Mouse (Mus musculus) liver, adult (tissue): ENCODE data around the gene Slc46a2.

ENCODE experiments used
- GATA4 ChIP-seq: IDR thresholded peaks from 2 replicates; pipeline ENCODE4 v1.6.1; 2014; ENCODE audit warnings: mild to moderate bottlenecking, low read length; ENCODE audit not compliant: insufficient replicate concordance

The Slc46a2 gene

GRCm38 (mm10) chr4:59897814-59898520, 16.9 kb downstream of the Slc46a2 start:
- no peak for TF ChIP-seq GATA4

GRCm38 (mm10) chr4:59896000-59896399, 18.9 kb downstream of the Slc46a2 start:
- no peak for TF ChIP-seq GATA4

- no peak for TF ChIP-seq GATA4
Measured at GRCm38 (mm10) chr4:59894977-59895575, 19.8 kb downstream of the Slc46a2 start.

DNA sequence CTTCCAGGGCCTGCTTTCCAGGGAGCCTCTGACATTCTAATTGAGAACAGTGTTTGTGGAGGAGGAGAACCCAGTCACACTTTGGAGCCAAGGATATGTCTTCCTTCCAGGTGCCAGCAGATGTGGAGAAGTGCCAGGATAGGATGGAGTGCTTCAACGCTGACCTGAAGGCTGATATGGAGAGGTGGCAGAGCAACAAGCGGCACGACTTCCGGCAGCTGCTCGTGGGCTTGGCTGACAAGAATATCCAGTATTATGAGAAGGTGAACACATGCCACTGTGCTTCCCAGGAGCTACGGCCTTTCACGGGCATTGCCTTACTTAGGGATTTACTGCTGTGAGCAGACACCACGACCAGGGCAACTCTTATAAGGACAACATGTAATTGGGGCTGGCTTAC, 20.4 kb downstream of the Slc46a2 start:
- no peak for TF ChIP-seq GATA4

DNA sequence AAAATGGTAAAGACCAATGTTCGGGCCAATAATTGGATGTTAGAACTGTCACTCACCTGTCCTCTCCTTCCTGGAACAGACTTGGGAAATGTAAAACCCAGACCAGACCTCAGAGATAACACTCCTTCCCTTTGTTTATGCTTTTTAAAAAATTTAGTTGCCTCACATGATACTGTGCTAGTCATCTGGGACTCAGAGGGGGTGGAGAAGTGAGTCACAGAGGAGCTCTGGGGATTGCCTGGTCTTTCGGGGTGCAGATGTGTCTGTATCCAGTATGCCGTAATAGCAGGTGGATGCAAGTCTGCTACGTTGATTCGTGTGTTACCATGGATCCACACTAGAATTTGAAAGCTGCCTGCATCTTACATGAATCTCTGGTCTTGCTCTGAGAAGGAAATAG, 22.1 kb downstream of the Slc46a2 start:
- no peak for TF ChIP-seq GATA4

DNA sequence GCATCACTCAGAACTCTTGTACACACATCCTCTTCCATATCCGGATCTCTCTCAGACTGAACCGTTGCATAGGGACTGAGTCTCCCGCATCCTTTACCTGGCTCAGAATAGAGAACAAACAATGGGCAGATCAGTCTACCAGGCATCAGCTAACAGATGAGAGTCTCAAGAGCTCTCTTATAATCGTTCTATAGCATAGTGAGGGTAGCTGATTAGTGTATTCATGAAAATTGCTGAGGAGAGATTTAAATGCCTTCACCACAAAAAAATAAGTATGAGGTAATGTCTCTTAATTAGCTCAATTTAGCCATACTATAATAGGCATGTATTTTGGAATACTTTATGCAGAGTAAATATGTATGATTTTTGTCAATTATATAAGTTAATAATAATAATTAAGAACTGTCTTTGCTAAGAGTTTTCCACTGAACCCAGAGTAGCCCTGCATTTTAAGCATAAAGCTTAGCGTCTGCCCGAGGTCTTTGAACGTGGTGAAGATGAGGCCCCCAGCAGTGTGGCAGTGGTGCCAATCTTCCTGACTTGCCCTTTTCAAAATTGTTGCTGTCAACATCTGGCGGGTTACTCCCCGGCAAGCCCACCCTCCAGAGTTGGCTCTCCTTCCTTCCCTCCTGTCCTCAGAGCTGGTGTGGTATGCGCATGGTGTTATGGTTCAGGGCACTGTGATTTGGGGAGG, 23.0 kb downstream of the Slc46a2 start:
- no peak for TF ChIP-seq GATA4

- TF ChIP-seq GATA4 = no peak
Measured at GRCm38 (mm10) chr4:59890086-59890600, 24.7 kb downstream of the Slc46a2 start.

GRCm38 (mm10) chr4:59888014-59888413, 26.8 kb downstream of the Slc46a2 start:
- no peak for TF ChIP-seq GATA4

DNA sequence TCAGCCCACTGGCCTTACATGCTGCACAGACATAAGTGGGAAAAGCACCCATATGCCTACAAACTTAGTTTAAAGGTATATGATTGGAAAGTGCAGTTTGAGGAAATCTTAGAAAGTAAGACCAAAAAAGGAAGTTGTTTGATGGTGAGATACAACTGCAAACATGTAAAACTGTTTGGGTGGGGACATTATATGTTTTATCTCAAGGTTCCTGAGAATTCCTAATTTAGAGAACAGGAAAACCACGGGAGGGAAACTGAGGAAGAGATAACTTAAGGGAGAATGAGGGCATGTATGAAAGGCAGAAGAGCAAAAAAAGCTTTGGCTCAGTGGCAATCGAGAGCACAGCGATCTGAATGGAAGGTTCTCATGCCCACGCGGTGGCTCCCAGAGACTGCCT, 27.8 kb downstream of the Slc46a2 start:
- TF ChIP-seq GATA4 = no peak

DNA sequence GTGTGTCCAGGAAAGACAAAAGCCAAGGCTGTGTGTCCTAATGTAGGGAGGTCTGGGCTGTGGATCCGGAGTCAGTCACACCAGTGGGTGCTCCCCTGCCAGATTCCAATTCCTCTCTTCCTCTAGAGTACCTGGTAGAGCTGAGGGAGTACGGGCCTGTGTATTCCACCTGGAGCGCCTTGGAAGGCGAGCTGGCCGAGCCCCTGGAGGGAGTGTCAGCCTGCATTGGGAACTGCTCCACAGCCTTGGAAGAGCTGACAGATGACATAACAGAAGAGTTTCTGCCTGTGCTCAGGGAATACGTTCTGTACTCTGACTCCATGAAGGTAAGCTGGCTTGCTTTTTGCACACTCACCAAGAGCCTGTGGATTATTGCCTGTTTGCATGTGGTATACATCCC, 28.6 kb downstream of the Slc46a2 start:
- TF ChIP-seq GATA4 = no peak

GRCm38 (mm10) chr4:59884136-59884696, 30.6 kb downstream of the Slc46a2 start:
- no peak for TF ChIP-seq GATA4

DNA sequence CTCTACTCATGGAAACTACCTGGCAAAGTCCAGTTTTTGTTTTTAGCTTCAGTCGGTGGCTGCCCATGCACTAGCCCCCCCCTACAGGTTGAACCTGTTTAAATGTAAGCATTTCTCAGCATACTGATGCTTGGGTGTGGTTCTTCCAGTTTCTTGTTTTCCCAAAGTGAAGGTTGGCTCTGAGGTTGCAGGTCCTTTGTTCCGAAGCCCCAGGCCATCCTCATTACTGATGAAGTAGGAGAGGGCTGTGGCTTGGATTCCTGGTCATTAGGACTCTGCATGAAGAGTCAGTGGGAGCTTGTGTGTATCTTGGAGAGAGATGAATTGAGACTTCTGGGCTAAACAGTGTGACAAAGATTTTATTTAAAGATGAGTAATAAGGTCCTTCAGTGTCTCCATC, 33.6 kb downstream of the Slc46a2 start:
- TF ChIP-seq GATA4 = no peak

DNA sequence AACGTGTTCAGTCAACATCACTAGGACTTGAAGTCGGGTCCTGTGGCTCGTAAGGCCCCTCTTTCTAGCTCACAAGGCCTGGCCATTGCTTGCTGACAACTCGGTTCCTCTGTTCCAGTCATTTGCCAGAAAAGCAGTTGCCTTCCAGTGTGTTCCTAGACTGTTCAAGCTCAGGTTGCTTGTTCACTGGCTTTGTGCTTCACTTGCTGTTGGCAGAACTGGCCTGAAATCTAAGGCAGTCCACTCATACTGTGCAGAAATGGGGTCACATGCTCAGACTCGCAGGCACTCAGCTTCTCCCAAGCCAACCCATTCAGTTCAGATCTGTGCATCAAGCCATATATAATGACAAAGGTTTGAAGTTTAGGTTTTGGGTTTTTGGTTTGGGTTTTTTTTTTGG, 34.1 kb downstream of the Slc46a2 start:
- no peak for TF ChIP-seq GATA4

DNA sequence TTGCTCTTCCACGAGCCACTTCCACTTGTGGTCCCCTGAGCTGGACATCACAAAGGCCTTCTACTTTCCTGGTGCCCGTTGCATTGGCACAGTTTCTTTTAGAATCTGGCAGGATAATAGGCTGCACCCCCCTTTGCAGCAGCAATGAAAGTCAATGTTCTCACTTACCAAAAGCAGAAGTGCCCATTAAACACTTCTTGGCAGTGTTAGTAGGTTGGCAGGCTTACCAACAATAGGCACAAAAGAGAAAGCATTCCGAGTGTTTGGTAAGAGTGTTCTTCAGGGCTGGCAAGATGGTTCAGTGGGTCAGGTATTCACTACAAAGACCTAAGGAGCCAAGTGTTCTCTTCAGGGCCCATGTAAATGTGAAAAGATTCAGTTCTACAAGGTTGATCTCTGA, 35.4 kb downstream of the Slc46a2 start:
- no peak for TF ChIP-seq GATA4

GRCm38 (mm10) chr4:59878595-59878994, 36.3 kb downstream of the Slc46a2 start:
- no peak for TF ChIP-seq GATA4

GRCm38 (mm10) chr4:59877025-59877424, 37.8 kb downstream of the Slc46a2 start:
- TF ChIP-seq GATA4 = no peak

DNA sequence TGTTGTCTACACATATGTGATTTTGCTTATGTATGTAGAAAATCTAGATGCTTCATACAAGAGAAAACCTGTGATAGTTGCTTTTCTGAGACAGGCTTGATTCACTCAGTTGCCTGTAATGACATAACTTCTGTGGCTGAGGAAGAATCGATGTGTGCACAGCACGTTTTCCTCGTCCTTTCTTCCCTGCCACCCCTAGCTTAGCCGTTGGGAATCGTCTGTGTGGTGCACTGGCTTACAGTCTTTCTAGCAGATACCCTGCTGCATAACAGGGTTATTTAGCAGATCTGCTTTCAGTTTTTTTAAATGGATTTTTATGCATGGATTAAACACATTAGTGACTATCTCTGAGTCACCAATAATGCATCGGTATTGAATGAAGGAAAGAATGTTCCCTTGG, 38.3 kb downstream of the Slc46a2 start:
- TF ChIP-seq GATA4 = no peak

GRCm38 (mm10) chr4:59873830-59874229, 41.0 kb downstream of the Slc46a2 start:
- no peak for TF ChIP-seq GATA4
